Mouse (Mus musculus): ENCODE measurements around the gene Hes3. TPM values are rescaled to one million over a fixed set of nuclear protein-coding genes. Genes with fewer than 3 reads are reported as not detected.

The Hes3 gene
- polyA plus RNA-seq, 1 experiment from 2014 or later, result 0.11 TPM

DNA sequence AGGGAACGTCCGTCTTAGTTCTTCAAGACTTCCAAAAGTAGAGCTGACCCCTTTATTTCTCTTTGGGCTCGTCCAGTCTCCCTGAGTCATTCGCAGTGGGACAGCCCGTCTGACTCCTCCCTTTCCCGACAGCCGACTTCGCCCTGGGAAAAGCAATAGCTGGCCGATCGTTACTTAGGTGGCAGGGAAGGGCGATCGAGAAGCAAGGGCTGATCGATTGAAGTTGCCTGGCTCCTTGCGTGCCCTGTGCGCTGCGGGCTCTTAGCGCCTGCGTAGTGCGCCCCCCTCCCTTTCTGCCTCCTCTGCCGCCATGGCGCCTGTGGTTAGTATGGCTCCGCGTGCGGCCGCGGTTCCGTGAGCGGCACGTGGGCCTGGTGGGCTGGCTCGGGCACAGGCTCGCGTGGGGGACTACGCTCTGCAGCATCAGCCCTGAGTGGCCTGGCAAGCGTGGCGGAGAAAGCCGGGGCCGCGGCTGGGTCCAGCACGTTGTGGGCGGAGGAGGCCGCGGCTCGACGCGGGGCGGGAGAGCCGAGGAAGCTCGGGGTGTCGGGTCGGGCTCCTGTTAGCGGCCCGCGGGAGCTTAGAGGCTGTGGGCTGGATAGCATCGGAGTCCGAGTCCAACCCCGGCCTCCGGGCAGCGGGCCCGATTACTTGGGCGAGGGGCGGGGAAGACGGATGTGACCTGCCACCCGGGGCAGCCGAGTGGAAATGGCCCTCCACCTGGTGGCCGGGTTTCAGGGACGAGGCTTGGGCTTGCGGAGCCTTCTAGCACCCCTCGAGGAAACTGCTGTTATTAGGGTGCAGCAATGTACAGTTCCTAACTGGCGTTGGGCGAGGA is 34.3 kb upstream of the Hes3 start, which contains the start of gene Rpl22:
Rpl22 (plus strand) TSS at position 169 of the 838 bp plus-strand sequence.
- no peaks in the 10 kb centered on the region for H3K9me3 ChIP-seq (ENCODE audit: control insufficient read depth, low read length)
- H3K27me3 ChIP-seq (replicated peaks; ENCODE audit: control insufficient read depth, insufficient read depth, low read length), result 0 out of 2 replicates have a peak, but pooled peaks cover 2% of the 10 kb centered on the region
- H3K4me1 ChIP-seq (ENCODE audit: control insufficient read depth, insufficient read depth, low read depth, low read length), result peaks cover 15% of the 10 kb centered on the region
- peak within 1 kb of the TSS; percentile 93 for H3K4me3 ChIP-seq (ENCODE audit: low read length)
- H3K4me2 ChIP-seq (ENCODE audit: low read length), result peak within 1 kb of the TSS; percentile 86
- WGBS, result under 1% methylated on average over 62 of the region's 70 CpGs
- peak within 1 kb of the TSS; percentile 83 for H3K27ac ChIP-seq (ENCODE audit: low read depth, low read length)
- peak within 1 kb of the TSS; percentile 95 for H3K9ac ChIP-seq (ENCODE audit: low read depth, low read length)
- ATAC-seq, result peak; percentile 97
- peaks cover 10% of the 10 kb centered on the region for H3K36me3 ChIP-seq (ENCODE audit: control insufficient read depth, insufficient read depth, low read length)

DNA sequence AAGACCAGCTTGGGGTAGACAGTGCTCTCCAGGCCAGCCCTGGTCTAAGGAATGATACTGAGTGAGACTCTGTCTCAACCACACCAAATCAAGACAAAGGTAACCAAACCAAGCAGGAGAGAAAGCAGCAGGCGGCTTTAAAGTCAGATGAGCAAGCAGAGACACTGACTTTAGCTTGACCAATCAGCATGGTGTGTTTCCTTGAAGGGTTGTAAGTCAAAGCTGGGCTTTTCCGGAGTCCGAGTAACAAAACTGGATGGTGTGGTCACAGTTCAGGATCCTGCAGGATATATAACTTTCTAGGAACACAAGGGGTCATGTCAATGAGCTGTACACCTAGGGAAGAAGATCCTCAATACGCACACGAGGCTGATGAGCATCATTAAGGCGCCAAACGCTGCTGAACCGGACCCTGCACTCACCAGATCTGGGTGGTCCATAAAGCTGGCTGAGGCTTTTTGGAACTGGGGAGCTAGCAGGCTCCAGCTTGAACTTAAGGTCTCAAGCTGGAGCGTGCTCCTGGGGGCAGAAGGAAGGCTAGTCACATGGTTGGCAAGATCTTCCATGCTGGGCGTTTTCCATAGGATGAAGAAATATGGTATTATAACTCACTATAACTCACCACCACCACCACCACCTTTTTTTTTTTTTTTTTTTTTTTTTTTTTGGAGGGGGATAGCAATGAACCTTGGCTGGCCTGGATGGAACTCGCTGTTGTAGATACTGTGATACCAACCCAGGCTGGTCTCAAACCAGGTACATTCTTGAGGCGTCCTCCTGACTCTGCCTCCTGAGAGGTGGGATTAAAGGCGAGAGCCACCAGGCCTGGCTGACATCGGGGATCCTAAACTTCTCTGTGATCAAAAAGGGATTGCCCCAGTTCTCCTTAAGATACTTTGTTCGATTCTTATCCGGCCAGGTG is 33.4 kb upstream of the Hes3 start:
- 0 out of 2 replicates have a peak, but pooled peaks cover 2% of the 10 kb centered on the region for H3K27me3 ChIP-seq (replicated peaks; ENCODE audit: control insufficient read depth, insufficient read depth, low read length)
- no peak overlapping the region for H3K27ac ChIP-seq (ENCODE audit: low read depth, low read length)
- H3K4me3 ChIP-seq (ENCODE audit: low read length), result peak overlapping the region; percentile 93
- H3K4me1 ChIP-seq (ENCODE audit: control insufficient read depth, insufficient read depth, low read depth, low read length), result peaks cover 15% of the 10 kb centered on the region
- ATAC-seq, result peak; percentile 31
- H3K9ac ChIP-seq (ENCODE audit: low read depth, low read length), result 0 out of 2 replicates have a peak overlapping the region, but pooled peaks have one; percentile 29
- no peaks in the 10 kb centered on the region for H3K9me3 ChIP-seq (ENCODE audit: control insufficient read depth, low read length)
- WGBS, result 58% methylated on average over 16 of the region's 16 CpGs
- peaks cover 9% of the 10 kb centered on the region for H3K36me3 ChIP-seq (ENCODE audit: control insufficient read depth, insufficient read depth, low read length)
- peak overlapping the region; percentile 49 for H3K4me2 ChIP-seq (ENCODE audit: low read length)

- no peak overlapping the region for H3K27ac ChIP-seq (ENCODE audit: low read depth, low read length)
- no peak for ATAC-seq
- no peak overlapping the region for H3K9ac ChIP-seq (ENCODE audit: low read depth, low read length)
- no peaks in the 10 kb centered on the region for H3K36me3 ChIP-seq (ENCODE audit: control insufficient read depth, insufficient read depth, low read length)
- H3K27me3 ChIP-seq (replicated peaks; ENCODE audit: control insufficient read depth, insufficient read depth, low read length), result peaks cover 19% of the 10 kb centered on the region
- H3K4me1 ChIP-seq (ENCODE audit: control insufficient read depth, insufficient read depth, low read depth, low read length), result peaks cover 2% of the 10 kb centered on the region
- no peak overlapping the region for H3K4me3 ChIP-seq (ENCODE audit: low read length)
- 60% methylated on average over 5 of the region's 5 CpGs for WGBS
- H3K9me3 ChIP-seq (ENCODE audit: control insufficient read depth, low read length), result no peaks in the 10 kb centered on the region
- H3K4me2 ChIP-seq (ENCODE audit: low read length), result no peak overlapping the region
Measured at GRCm38 (mm10) chr4:152321464-152321863, 30.0 kb upstream of the Hes3 start.

DNA sequence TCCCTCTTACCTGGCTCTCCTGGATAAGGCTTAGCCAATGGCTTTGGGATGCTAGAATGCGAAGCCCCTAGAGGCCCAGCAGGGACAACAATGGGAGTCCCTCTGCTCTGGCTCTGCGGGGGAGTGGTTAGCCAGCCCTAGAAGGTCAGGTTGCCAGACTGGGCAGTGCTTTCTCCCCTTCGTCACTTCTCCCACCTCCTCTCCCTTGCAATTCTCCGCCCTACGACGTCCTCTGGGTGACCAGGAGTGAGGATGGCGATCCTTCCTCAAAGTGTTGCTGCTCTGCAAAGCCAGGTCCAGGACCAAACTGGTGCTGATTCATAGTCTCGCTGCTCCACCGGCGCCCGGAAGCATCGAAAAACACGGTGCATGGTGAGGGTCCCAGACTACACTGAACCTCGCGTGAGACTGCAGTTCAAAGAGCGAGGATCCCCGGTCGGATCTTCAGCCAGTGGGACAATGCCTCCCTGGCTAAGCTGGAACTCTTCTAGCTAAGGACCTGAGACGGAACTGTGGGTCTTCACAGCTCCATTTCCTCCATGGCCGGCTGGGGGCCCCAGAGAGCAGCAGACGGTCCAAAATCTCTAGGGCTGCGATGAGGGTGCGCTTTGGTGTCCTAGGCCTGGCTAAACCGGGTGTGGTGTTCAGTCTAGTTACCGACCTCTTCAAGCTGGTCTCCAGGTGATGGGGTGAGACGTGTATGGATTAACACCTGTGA is 27.2 kb upstream of the Hes3 start, which contains the start of gene Rnf207:
Rnf207 (minus strand) TSS at position 477 of the 718 bp plus-strand sequence.
- H3K4me2 ChIP-seq (ENCODE audit: low read length), result peak within 1 kb of the TSS; percentile 38
- peaks cover 5% of the 10 kb centered on the region; the same call in 1 of the 2 replicates for H3K4me1 ChIP-seq (ENCODE audit: control insufficient read depth, insufficient read depth, low read depth, low read length)
- WGBS, result 3% methylated on average over 26 of the region's 26 CpGs
- H3K9me3 ChIP-seq (ENCODE audit: control insufficient read depth, low read length), result no peaks in the 10 kb centered on the region
- peaks cover 42% of the 10 kb centered on the region for H3K27me3 ChIP-seq (replicated peaks; ENCODE audit: control insufficient read depth, insufficient read depth, low read length)
- H3K36me3 ChIP-seq (ENCODE audit: control insufficient read depth, insufficient read depth, low read length), result no peaks in the 10 kb centered on the region
- H3K27ac ChIP-seq (ENCODE audit: low read depth, low read length), result no peak within 1 kb of the TSS
- no peak for ATAC-seq
- no peak within 1 kb of the TSS; the same call in 1 of the 2 replicates for H3K4me3 ChIP-seq (ENCODE audit: low read length)
- peak within 1 kb of the TSS; percentile 4; the same call in 1 of the 2 replicates for H3K9ac ChIP-seq (ENCODE audit: low read depth, low read length)

GRCm38 (mm10) chr4:152317631-152318033 is 26.2 kb upstream of the Hes3 start:
- Histone ChIP-seq H3K36me3 (ENCODE audit: control insufficient read depth, insufficient read depth, low read length) (no peaks in the 10 kb centered on the region), H3K4me1 (ENCODE audit: control insufficient read depth, insufficient read depth, low read depth, low read length) (peaks cover 15% of the 10 kb centered on the region; the same call in 1 of the 2 replicates), H3K27ac (ENCODE audit: low read depth, low read length) (no peak overlapping the region), H3K4me3 (ENCODE audit: low read length) (no peak overlapping the region), H3K4me2 (ENCODE audit: low read length) (no peak overlapping the region), H3K9ac (ENCODE audit: low read depth, low read length) (no peak overlapping the region), H3K9me3 (ENCODE audit: control insufficient read depth, low read length) (no peaks in the 10 kb centered on the region), H3K27me3 (replicated peaks; ENCODE audit: control insufficient read depth, insufficient read depth, low read length) (peaks cover 42% of the 10 kb centered on the region)
- WGBS, result 72% methylated on average over 6 of the region's 6 CpGs
- ATAC-seq, result no peak

DNA sequence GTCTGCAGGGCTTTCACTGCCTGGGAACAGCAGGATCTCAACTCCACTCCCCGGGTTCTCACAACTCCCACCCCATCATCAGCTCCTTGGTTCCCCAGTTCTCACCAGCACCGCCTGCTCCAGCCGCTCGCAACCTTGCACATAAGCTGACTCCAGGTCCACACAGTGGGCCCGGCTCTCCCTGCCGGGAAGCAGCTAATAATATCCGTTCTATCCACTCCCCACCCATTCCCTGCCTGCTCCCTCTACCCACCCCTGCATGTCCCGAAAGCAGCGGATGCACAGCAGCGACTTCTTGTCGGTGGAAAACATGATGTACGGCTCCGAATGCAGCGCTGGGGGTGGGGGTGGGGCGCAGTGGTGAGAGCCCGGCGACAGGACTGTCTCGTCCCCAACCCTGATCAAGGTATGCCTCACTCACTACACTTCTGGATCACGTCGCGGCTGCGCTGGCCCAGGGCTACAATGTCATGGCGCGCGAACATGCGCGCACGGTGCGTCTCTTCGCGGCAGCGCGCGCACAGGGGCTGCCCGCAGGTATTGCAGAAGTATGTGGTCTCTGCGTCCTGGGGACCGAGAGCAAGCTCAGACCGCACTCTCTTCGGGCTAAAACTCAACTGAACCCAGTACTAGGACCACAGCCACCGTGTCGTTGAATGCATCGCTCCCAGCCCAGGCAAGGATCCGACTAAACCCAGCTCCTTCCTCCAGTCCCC is 24.2 kb upstream of the Hes3 start:
- peak overlapping the region; percentile 44; the same call in 1 of the 2 replicates for H3K9ac ChIP-seq (ENCODE audit: low read depth, low read length)
- ATAC-seq, result no peak
- WGBS, result under 1% methylated on average over 39 of the region's 43 CpGs
- no peaks in the 10 kb centered on the region for H3K36me3 ChIP-seq (ENCODE audit: control insufficient read depth, insufficient read depth, low read length)
- no peak overlapping the region for H3K27ac ChIP-seq (ENCODE audit: low read depth, low read length)
- H3K4me3 ChIP-seq (ENCODE audit: low read length), result peak overlapping the region; percentile 41
- peaks cover 18% of the 10 kb centered on the region for H3K4me1 ChIP-seq (ENCODE audit: control insufficient read depth, insufficient read depth, low read depth, low read length)
- H3K4me2 ChIP-seq (ENCODE audit: low read length), result peak overlapping the region; percentile 76
- peaks cover 59% of the 10 kb centered on the region for H3K27me3 ChIP-seq (replicated peaks; ENCODE audit: control insufficient read depth, insufficient read depth, low read length)
- no peaks in the 10 kb centered on the region for H3K9me3 ChIP-seq (ENCODE audit: control insufficient read depth, low read length)

- H3K4me1 ChIP-seq (ENCODE audit: control insufficient read depth, insufficient read depth, low read depth, low read length), result peaks cover 18% of the 10 kb centered on the region
- no peak overlapping the region for H3K27ac ChIP-seq (ENCODE audit: low read depth, low read length)
- no peak overlapping the region for H3K9ac ChIP-seq (ENCODE audit: low read depth, low read length)
- H3K36me3 ChIP-seq (ENCODE audit: control insufficient read depth, insufficient read depth, low read length), result peaks cover under 1% of the 10 kb centered on the region; the same call in 1 of the 2 replicates
- ATAC-seq, result no peak
- H3K4me2 ChIP-seq (ENCODE audit: low read length), result peak overlapping the region; percentile 63
- H3K4me3 ChIP-seq (ENCODE audit: low read length), result peak overlapping the region; percentile 38
- no peaks in the 10 kb centered on the region for H3K9me3 ChIP-seq (ENCODE audit: control insufficient read depth, low read length)
- H3K27me3 ChIP-seq (replicated peaks; ENCODE audit: control insufficient read depth, insufficient read depth, low read length), result peaks cover 64% of the 10 kb centered on the region
Measured at GRCm38 (mm10) chr4:152313934-152314333, 22.5 kb upstream of the Hes3 start.

- Histone ChIP-seq H3K36me3 (ENCODE audit: control insufficient read depth, insufficient read depth, low read length) (peaks cover 2% of the 10 kb centered on the region; the same call in 1 of the 2 replicates), H3K4me2 (ENCODE audit: low read length) (peak overlapping the region; percentile 63), H3K4me3 (ENCODE audit: low read length) (peak overlapping the region; percentile 38), H3K27ac (ENCODE audit: low read depth, low read length) (no peak overlapping the region), H3K4me1 (ENCODE audit: control insufficient read depth, insufficient read depth, low read depth, low read length) (peaks cover 18% of the 10 kb centered on the region), H3K27me3 (replicated peaks; ENCODE audit: control insufficient read depth, insufficient read depth, low read length) (peaks cover 62% of the 10 kb centered on the region), H3K9me3 (ENCODE audit: control insufficient read depth, low read length) (no peaks in the 10 kb centered on the region), H3K9ac (ENCODE audit: low read depth, low read length) (peak overlapping the region; percentile 51)
- ATAC-seq, result peak; percentile 62
- 0% methylated on average over 29 of the region's 29 CpGs for WGBS
Measured at GRCm38 (mm10) chr4:152313211-152313632, 21.8 kb upstream of the Hes3 start.

All from hindbrain, embryonic 16.5 days (tissue).